Mouse (Mus musculus): ENCODE measurements at regions not wholly inside any gene's neighbourhood (a gene's known extent, or its start where the extent isn't known, plus 50 kb on each side); places are given as distances from the start of the nearest gene placed in this dataset.

DNA sequence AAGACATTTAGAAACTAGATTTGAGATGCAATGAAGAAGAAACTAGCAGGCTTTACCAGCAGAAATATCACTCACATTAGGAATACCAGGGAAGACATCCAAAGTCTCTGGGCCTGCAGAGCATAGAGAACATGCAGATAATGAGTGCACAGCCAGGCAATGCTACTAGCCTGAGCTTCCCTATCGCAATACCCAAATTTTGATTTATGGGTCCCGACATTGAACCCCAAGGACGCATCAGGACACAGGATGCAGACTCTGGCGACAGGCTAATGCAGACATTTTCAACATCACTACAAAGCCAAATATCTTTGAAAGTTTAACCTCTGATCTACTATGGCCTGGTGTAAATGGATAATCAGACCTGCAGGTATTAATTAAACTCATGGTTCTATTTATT lies 273.1 kb upstream of the Arid1b start:
- no peak for TF ChIP-seq CTCF (IDR thresholded peaks at IDR 0.05; ENCODE audit: low read depth)
- TF ChIP-seq EP300 (optimal IDR thresholded peaks at IDR 0.05): no peak
